Mouse (Mus musculus): Measurements from ENCODE around the gene Camta1. TPM values are rescaled to one million over a fixed set of nuclear protein-coding genes. Genes with fewer than 3 reads are reported as not detected.

Camta1 gene
- polyA plus RNA-seq, 1 experiment, result 26.3 TPM

GRCm38 (mm10) chr4:151634771-151635170, 226.9 kb downstream of the Camta1 start:
- Histone ChIP-seq H3K27ac (ENCODE audit: insufficient read depth, low read depth, low read length) (no peak overlapping the region), H3K4me3 (ENCODE audit: insufficient read depth, low read length) (no peak overlapping the region), H3K4me1 (ENCODE audit: control insufficient read depth, insufficient read depth, low read length) (no peaks in the 10 kb centered on the region)
- TF ChIP-seq POLR2A (IDR thresholded peaks at IDR 0.05; ENCODE audit: borderline replicate concordance, low read depth, low read length), result no peak
- TF ChIP-seq CTCF (IDR thresholded peaks at IDR 0.05; ENCODE audit: low read depth, low read length), result no peak

- Histone ChIP-seq H3K4me3 (ENCODE audit: insufficient read depth, low read length) (no peak overlapping the region), H3K4me1 (ENCODE audit: control insufficient read depth, insufficient read depth, low read length) (no peaks in the 10 kb centered on the region), H3K27ac (ENCODE audit: insufficient read depth, low read depth, low read length) (no peak overlapping the region)
- TF ChIP-seq POLR2A (IDR thresholded peaks at IDR 0.05; ENCODE audit: borderline replicate concordance, low read depth, low read length), result no peak
Observed at GRCm38 (mm10) chr4:151633795-151634194, 227.9 kb downstream of the Camta1 start.

GRCm38 (mm10) chr4:151632321-151632720, 229.4 kb downstream of the Camta1 start:
- H3K27ac ChIP-seq (ENCODE audit: insufficient read depth, low read depth, low read length), result no peak overlapping the region
- no peak overlapping the region for H3K4me3 ChIP-seq (ENCODE audit: insufficient read depth, low read length)
- H3K4me1 ChIP-seq (ENCODE audit: control insufficient read depth, insufficient read depth, low read length), result no peaks in the 10 kb centered on the region
- no peak for TF ChIP-seq POLR2A (IDR thresholded peaks at IDR 0.05; ENCODE audit: borderline replicate concordance, low read depth, low read length)
- no peak for TF ChIP-seq CTCF (IDR thresholded peaks at IDR 0.05; ENCODE audit: low read depth, low read length)

- TF ChIP-seq CTCF (IDR thresholded peaks at IDR 0.05; ENCODE audit: low read depth, low read length) (no peak), POLR2A (IDR thresholded peaks at IDR 0.05; ENCODE audit: borderline replicate concordance, low read depth, low read length) (no peak)
- H3K27ac ChIP-seq (ENCODE audit: insufficient read depth, low read depth, low read length), result no peak overlapping the region
- no peaks in the 10 kb centered on the region for H3K4me1 ChIP-seq (ENCODE audit: control insufficient read depth, insufficient read depth, low read length)
- H3K4me3 ChIP-seq (ENCODE audit: insufficient read depth, low read length), result no peak overlapping the region
Observed at GRCm38 (mm10) chr4:151630664-151631063, 231.0 kb downstream of the Camta1 start.

DNA sequence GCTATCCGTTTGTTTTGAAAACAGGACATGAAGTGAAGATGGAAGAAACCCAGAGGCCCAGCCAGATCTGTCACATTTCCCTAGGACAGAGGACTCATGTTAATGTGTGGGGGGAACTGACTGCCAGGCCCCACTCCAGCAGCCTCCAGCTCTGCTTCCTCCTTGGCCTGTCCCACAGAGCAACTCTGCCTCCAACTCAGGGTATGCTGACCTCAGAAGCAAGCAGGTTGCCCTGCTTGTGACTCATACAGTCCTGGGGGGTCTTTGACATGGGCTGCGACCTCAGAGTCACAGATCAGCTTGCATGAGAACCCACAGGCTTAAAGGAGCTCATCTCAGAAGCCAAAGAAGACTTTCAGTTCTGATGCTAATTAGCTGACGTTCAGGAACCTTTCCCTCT, 231.4 kb downstream of the Camta1 start:
- H3K27ac ChIP-seq (ENCODE audit: insufficient read depth, low read depth, low read length), result no peak overlapping the region
- H3K4me3 ChIP-seq (ENCODE audit: insufficient read depth, low read length), result no peak overlapping the region
- no peaks in the 10 kb centered on the region for H3K4me1 ChIP-seq (ENCODE audit: control insufficient read depth, insufficient read depth, low read length)
- TF ChIP-seq CTCF (IDR thresholded peaks at IDR 0.05; ENCODE audit: low read depth, low read length), result no peak
- no peak for TF ChIP-seq POLR2A (IDR thresholded peaks at IDR 0.05; ENCODE audit: borderline replicate concordance, low read depth, low read length)

DNA sequence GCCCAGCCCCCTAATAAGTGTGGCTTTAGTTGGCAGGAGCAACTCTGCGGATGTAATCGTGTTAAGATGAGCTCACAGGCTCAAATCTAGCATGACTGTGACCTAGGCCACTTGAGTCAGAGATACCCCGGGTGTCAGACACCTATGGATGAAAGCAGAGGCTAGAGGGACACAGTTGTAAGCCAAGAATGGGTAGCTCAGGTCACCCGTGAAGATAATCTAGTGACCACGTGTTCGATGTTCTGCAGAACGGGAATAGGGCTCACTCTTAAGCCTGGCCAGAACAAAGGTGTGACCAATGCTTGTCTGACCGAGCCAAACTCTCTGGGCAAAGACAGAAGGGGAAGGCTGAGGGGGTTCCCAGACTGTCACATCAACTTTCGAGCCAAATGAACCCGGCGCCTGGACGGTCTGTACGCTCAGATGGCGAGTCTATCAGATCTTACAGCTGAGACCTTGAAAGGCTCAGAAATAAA, 242.1 kb downstream of the Camta1 start:
- no peak overlapping the region for H3K27ac ChIP-seq (ENCODE audit: insufficient read depth, low read depth, low read length)
- TF ChIP-seq POLR2A (IDR thresholded peaks at IDR 0.05; ENCODE audit: borderline replicate concordance, low read depth, low read length), result no peak
- TF ChIP-seq CTCF (IDR thresholded peaks at IDR 0.05; ENCODE audit: low read depth, low read length), result no peak

GRCm38 (mm10) chr4:151618420-151619310, 243.0 kb downstream of the Camta1 start:
- H3K4me3 ChIP-seq (ENCODE audit: insufficient read depth, low read length), result no peak overlapping the region
- H3K4me1 ChIP-seq (ENCODE audit: control insufficient read depth, insufficient read depth, low read length), result no peaks in the 10 kb centered on the region

More for the DNA sequence above, 242.1 kb downstream of the Camta1 start:
- H3K4me3 ChIP-seq (ENCODE audit: insufficient read depth, low read length), result no peak overlapping the region
- no peaks in the 10 kb centered on the region for H3K4me1 ChIP-seq (ENCODE audit: control insufficient read depth, insufficient read depth, low read length)

DNA sequence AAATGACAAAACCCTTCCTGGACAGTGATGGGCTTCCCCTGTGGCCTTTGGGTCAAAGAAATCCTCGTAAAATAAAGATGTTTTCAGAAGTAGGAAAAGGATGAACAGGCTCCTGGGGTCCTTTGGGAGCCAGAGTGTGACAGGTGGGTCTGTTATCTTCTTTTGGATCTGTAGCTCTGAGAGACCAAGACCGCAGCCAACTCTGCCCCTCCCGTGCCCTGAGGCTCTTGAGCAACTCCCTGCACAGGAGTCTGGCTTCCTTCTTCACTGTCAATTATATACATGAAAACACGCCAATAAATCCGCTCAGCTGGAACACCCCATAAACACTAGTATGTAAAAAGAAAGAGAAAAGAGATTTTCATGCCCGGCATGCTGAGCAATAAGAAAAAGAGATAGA, 250.1 kb downstream of the Camta1 start:
- TF ChIP-seq CTCF (IDR thresholded peaks at IDR 0.05; ENCODE audit: low read depth, low read length) (no peak), POLR2A (IDR thresholded peaks at IDR 0.05; ENCODE audit: borderline replicate concordance, low read depth, low read length) (no peak)
- no peak overlapping the region for H3K27ac ChIP-seq (ENCODE audit: insufficient read depth, low read depth, low read length)
- no peak overlapping the region for H3K4me3 ChIP-seq (ENCODE audit: insufficient read depth, low read length)
- H3K4me1 ChIP-seq (ENCODE audit: control insufficient read depth, insufficient read depth, low read length), result no peaks in the 10 kb centered on the region

More at GRCm38 (mm10) chr4:151618420-151619310, 243.0 kb downstream of the Camta1 start:
- H3K27ac ChIP-seq (ENCODE audit: insufficient read depth, low read depth, low read length), result no peak overlapping the region
- TF ChIP-seq POLR2A (IDR thresholded peaks at IDR 0.05; ENCODE audit: borderline replicate concordance, low read depth, low read length) (no peak), CTCF (IDR thresholded peaks at IDR 0.05; ENCODE audit: low read depth, low read length) (no peak)

- Histone ChIP-seq H3K4me3 (ENCODE audit: insufficient read depth, low read length) (no peak overlapping the region), H3K4me1 (ENCODE audit: control insufficient read depth, insufficient read depth, low read length) (no peaks in the 10 kb centered on the region), H3K27ac (ENCODE audit: insufficient read depth, low read depth, low read length) (no peak overlapping the region)
- TF ChIP-seq POLR2A (IDR thresholded peaks at IDR 0.05; ENCODE audit: borderline replicate concordance, low read depth, low read length), result no peak
Observed at GRCm38 (mm10) chr4:151610266-151610665, 251.4 kb downstream of the Camta1 start.

- no peak for TF ChIP-seq POLR2A (IDR thresholded peaks at IDR 0.05; ENCODE audit: borderline replicate concordance, low read depth, low read length)
- TF ChIP-seq CTCF (IDR thresholded peaks at IDR 0.05; ENCODE audit: low read depth, low read length), result no peak
- H3K27ac ChIP-seq (ENCODE audit: insufficient read depth, low read depth, low read length), result no peak overlapping the region
- H3K4me3 ChIP-seq (ENCODE audit: insufficient read depth, low read length), result no peak overlapping the region
- no peaks in the 10 kb centered on the region for H3K4me1 ChIP-seq (ENCODE audit: control insufficient read depth, insufficient read depth, low read length)
Observed at GRCm38 (mm10) chr4:151604907-151605306, 256.8 kb downstream of the Camta1 start.

Data from bone marrow macrophage, adult 2 months (primary cell).